Mouse (Mus musculus) left cerebral cortex, adult 2 months (tissue): ENCODE measurements around the gene Abhd14a. TPM values are rescaled to one million over a fixed set of nuclear protein-coding genes. Genes with fewer than 3 reads are reported as not detected.
"Not testable (repeated sequence)": the region's sequence is repeated elsewhere in the genome, so short reads cannot be mapped to it uniquely, and the experiment has no call there.

Source experiments
- DNase-seq, 2 experiments: peaks; one replicate each; pipeline ENCODE4 v3.0.0; 2021 to 2022; ENCODE audit warnings: low spot score in 2 of 2, mixed read lengths in 1 of 2; ENCODE audit errors: extremely low spot score in 1 of 2
- H3K27ac ChIP-seq: fragments of 200-600 bp; 2 replicates; pipeline ENCODE4 v1.8.1; 2022
- H3K4me3 ChIP-seq: fragments of 200-600 bp; 2 replicates; pipeline ENCODE4 v1.8.1; 2022
- CTCF ChIP-seq: fragments of 200-600 bp; IDR thresholded peaks from 2 replicates; pipeline ENCODE4 v1.8.1; 2022; ENCODE audit warnings: antibody characterized with exemption, mild to moderate bottlenecking, moderate library complexity
- intact Hi-C: fragments of 180-260 bp; cut with DNase I; formaldehyde crosslinking; loops from one replicate; pipeline ENCODE4 v1.15.1; 2025
- long read RNA-seq, 2 experiments: library from polyadenylated mRNA; stranded (forward); transcript quantifications; one replicate each; pipeline ENCODE4 v2.0.0; 2021; ENCODE audit warnings: borderline mapping rate in 2 of 2
- total RNA-seq, 2 experiments: library from RNA; stranded (reverse); gene quantifications; 2 replicates each; pipeline ENCODE4 v1.2.3; 2021

Abhd14a gene
- 10 to 100 TPM; 38.4 to 38.6 TPM for total RNA-seq
- long read RNA-seq, experiment 1, transcript Abhd14a-202 (6 exons, 1,262 nt), result major isoform, 6 of 28 reads
- long read RNA-seq, experiment 1, partial matches to known transcripts, result 0 of 28 reads
- long read RNA-seq, experiment 1, other reads (novel, unspliced or antisense), result 21 of 28 reads
- long read RNA-seq, experiment 2, partial matches to known transcripts, result 0 of 14 reads
- long read RNA-seq, experiment 2, other reads (novel, unspliced or antisense), result 10 of 14 reads

- peak; percentile 89 to 91 for DNase-seq
- Histone ChIP-seq H3K4me3 (peak within 1 kb of the TSS; percentile 61), H3K27ac (peak within 1 kb of the TSS; percentile 83)
- TF ChIP-seq CTCF, result peak; percentile 51
- intact Hi-C loops, result no loop called here
Measured at GRCm38 (mm10) chr9:106447348-106447747, at the start of gene Abhd14a, which contains the start of gene Abhd14b. Gene Abhd14a, minus strand, starts transcription at chr9:106447678. Gene Abhd14b, plus strand, starts transcription at chr9:106447459.

- H3K27ac ChIP-seq, H3K4me3 ChIP-seq, intact Hi-C loops, DNase-seq: not testable (repeated sequence)
Measured at GRCm38 (mm10) chr9:106487602-106488001, 40.1 kb upstream of the Abhd14a start.

- intact Hi-C loops, result no loop called here
Measured at GRCm38 (mm10) chr9:106485076-106485475, 37.6 kb upstream of the Abhd14a start.

GRCm38 (mm10) chr9:106483606-106484005 lies 36.1 kb upstream of the Abhd14a start:
- Histone ChIP-seq H3K27ac (no peak overlapping the region), H3K4me3 (no peak overlapping the region)
- no peak for DNase-seq
- intact Hi-C loops, result no loop called here
- TF ChIP-seq CTCF, result no peak

More at GRCm38 (mm10) chr9:106485076-106485475, 37.6 kb upstream of the Abhd14a start:
- no peak overlapping the region for H3K27ac ChIP-seq
- TF ChIP-seq CTCF, result no peak
- no peak for DNase-seq
- H3K4me3 ChIP-seq, result no peak overlapping the region

GRCm38 (mm10) chr9:106483136-106483535 lies 35.7 kb upstream of the Abhd14a start:
- H3K27ac ChIP-seq, result no peak overlapping the region
- peak in 1 of 2 experiments; percentile 8 for DNase-seq

GRCm38 (mm10) chr9:106482578-106483115 lies 35.2 kb upstream of the Abhd14a start:
- no peak overlapping the region for H3K27ac ChIP-seq
- no peak for DNase-seq
- intact Hi-C loops, result no loop called here
- TF ChIP-seq CTCF, result no peak
- no peak overlapping the region for H3K4me3 ChIP-seq

More at GRCm38 (mm10) chr9:106483136-106483535, 35.7 kb upstream of the Abhd14a start:
- TF ChIP-seq CTCF, result no peak
- intact Hi-C loops, result no loop called here
- H3K4me3 ChIP-seq, result no peak overlapping the region

GRCm38 (mm10) chr9:106481676-106482075 lies 34.2 kb upstream of the Abhd14a start:
- intact Hi-C loops, result no loop called here
- TF ChIP-seq CTCF, result no peak
- Histone ChIP-seq H3K27ac (no peak overlapping the region), H3K4me3 (no peak overlapping the region)
- DNase-seq, result peak in 1 of 2 experiments; percentile 7

- Histone ChIP-seq H3K27ac (no peak overlapping the region), H3K4me3 (no peak overlapping the region)
- no peak for TF ChIP-seq CTCF
- intact Hi-C loops, result no loop called here
- peak in 1 of 2 experiments; percentile 6 for DNase-seq
Measured at GRCm38 (mm10) chr9:106481075-106481474, 33.6 kb upstream of the Abhd14a start.

GRCm38 (mm10) chr9:106480541-106480940 lies 33.1 kb upstream of the Abhd14a start:
- H3K4me3 ChIP-seq, result no peak overlapping the region
- no peak for TF ChIP-seq CTCF
- H3K27ac ChIP-seq, result no peak overlapping the region
- peak; percentile 5 to 7 for DNase-seq
- intact Hi-C loops, result no loop called here

GRCm38 (mm10) chr9:106478101-106478500 lies 30.6 kb upstream of the Abhd14a start:
- peak overlapping the region; percentile 74 for H3K4me3 ChIP-seq
- H3K27ac ChIP-seq, result no peak overlapping the region
- TF ChIP-seq CTCF, result no peak
- DNase-seq, result peak; percentile 5
- intact Hi-C loops, result no loop called here

GRCm38 (mm10) chr9:106477649-106478048 lies 30.2 kb upstream of the Abhd14a start:
- peak; percentile 6 to 8 for DNase-seq
- Histone ChIP-seq H3K27ac (peak overlapping the region; percentile 21; the same call in 1 of the 2 replicates), H3K4me3 (peak overlapping the region; percentile 74)
- intact Hi-C loops, result loop anchor here (2.0 kb wide), 2 partner anchors 49 to 189 kb away; partner anchors contain the start of gene Rpl29
- TF ChIP-seq CTCF, result no peak

GRCm38 (mm10) chr9:106476924-106477484 lies 29.5 kb upstream of the Abhd14a start, which contains the start of gene Parp3:
Gene Parp3, minus strand, starts transcription at chr9:106476949.
- DNase-seq, result peak; percentile 99
- H3K27ac ChIP-seq, result peak within 1 kb of the TSS; percentile 84
- TF ChIP-seq CTCF, result peak; percentile 99
- intact Hi-C loops, result loop anchor here (1.0 to 2.0 kb wide), 3 partner anchors 29 to 188 kb away; partner anchors contain the start of gene Rpl29
- peak within 1 kb of the TSS; percentile 74 for H3K4me3 ChIP-seq
